Mouse (Mus musculus) left cerebral cortex, postnatal 25 days (tissue): ENCODE measurements at regions not wholly inside any gene's neighbourhood (a gene's known extent, or its start where the extent isn't known, plus 50 kb on each side); places are given as distances from the start of the nearest gene placed in this dataset.
A peak's percentile ranks its signal among the peaks of the same experiment; 100 is the strongest.

ENCODE experiments used
- DNase-seq, 2 experiments: peaks; one replicate each; pipeline ENCODE4 v3.0.0; 2022; ENCODE audit warnings: low spot score in 2 of 2, mixed read lengths in 1 of 2
- intact Hi-C: fragments of 180-260 bp; cut with DNase I; formaldehyde crosslinking; loops from one replicate; pipeline ENCODE4 v1.15.1; 2025

GRCm38 (mm10) chr11:64579826-64580225 is 143.4 kb upstream of the F930015N05Rik start:
- no peak for DNase-seq

GRCm38 (mm10) chr11:64586056-64586455 is 149.6 kb upstream of the F930015N05Rik start:
- intact Hi-C loops, result no loop called here
- no peak for DNase-seq

More at GRCm38 (mm10) chr11:64579826-64580225, 143.4 kb upstream of the F930015N05Rik start:
- intact Hi-C loops, result no loop called here

GRCm38 (mm10) chr11:64587034-64587710 is 150.7 kb upstream of the F930015N05Rik start:
- DNase-seq, result no peak
- intact Hi-C loops, result no loop called here

- intact Hi-C loops, result no loop called here
- no peak for DNase-seq
Measured at GRCm38 (mm10) chr11:64587751-64588600, 151.5 kb upstream of the F930015N05Rik start.

GRCm38 (mm10) chr11:64588601-64588989 is 152.1 kb upstream of the F930015N05Rik start:
- intact Hi-C loops, result no loop called here
- DNase-seq, result no peak

- DNase-seq, result no peak
- intact Hi-C loops, result no loop called here
Measured at GRCm38 (mm10) chr11:64589026-64589425, 152.6 kb upstream of the F930015N05Rik start.

GRCm38 (mm10) chr11:64590091-64590490 is 153.6 kb upstream of the F930015N05Rik start:
- DNase-seq, result no peak
- intact Hi-C loops, result no loop called here

GRCm38 (mm10) chr11:64592253-64592652 is 155.8 kb upstream of the F930015N05Rik start:
- no peak for DNase-seq
- intact Hi-C loops, result no loop called here

GRCm38 (mm10) chr11:64597305-64597704 is 160.9 kb upstream of the F930015N05Rik start:
- intact Hi-C loops, result no loop called here
- no peak for DNase-seq

- intact Hi-C loops, result no loop called here
- no peak for DNase-seq
Measured at GRCm38 (mm10) chr11:64599178-64599577, 162.7 kb upstream of the F930015N05Rik start.

- DNase-seq, result peak; percentile 20 to 35
- intact Hi-C loops, result no loop called here
Measured at GRCm38 (mm10) chr11:64600201-64601102, 164.0 kb upstream of the F930015N05Rik start.

GRCm38 (mm10) chr11:64609043-64609442 is 172.6 kb upstream of the F930015N05Rik start:
- intact Hi-C loops, result no loop called here
- no peak for DNase-seq

GRCm38 (mm10) chr11:64610724-64611123 is 174.3 kb upstream of the F930015N05Rik start:
- intact Hi-C loops, result no loop called here
- no peak for DNase-seq

- no peak for DNase-seq
- intact Hi-C loops, result no loop called here
Measured at GRCm38 (mm10) chr11:64615140-64615539, 178.7 kb upstream of the F930015N05Rik start.

GRCm38 (mm10) chr11:64618631-64619385 is 182.4 kb upstream of the F930015N05Rik start:
- intact Hi-C loops, result no loop called here
- no peak for DNase-seq

- DNase-seq, result no peak
- intact Hi-C loops, result no loop called here
Measured at GRCm38 (mm10) chr11:64627180-64627579, 190.7 kb upstream of the F930015N05Rik start.

GRCm38 (mm10) chr11:64640947-64641346 is 204.5 kb upstream of the F930015N05Rik start:
- peak in 1 of 2 experiments; percentile 3 for DNase-seq
- intact Hi-C loops, result no loop called here

GRCm38 (mm10) chr11:64643171-64643570 is 206.7 kb upstream of the F930015N05Rik start:
- DNase-seq, result no peak
- intact Hi-C loops, result no loop called here

- intact Hi-C loops, result no loop called here
- DNase-seq, result no peak
Measured at GRCm38 (mm10) chr11:64647938-64648337, 211.5 kb upstream of the F930015N05Rik start.
